Mouse (Mus musculus): ENCODE measurements around the gene Gm20388. TPM values are rescaled to one million over a fixed set of nuclear protein-coding genes. Genes with fewer than 3 reads are reported as not detected.

The Gm20388 gene
- polyA plus RNA-seq, 1 experiment from 2014 or later, result not detected

- ATAC-seq (ENCODE audit: insufficient number of reproducible peaks, insufficient read depth, low FRiP score, low TSS enrichment, low read depth), result no peak
- peaks cover 8% of the 10 kb centered on the region for H3K4me1 ChIP-seq
- H3K27me3 ChIP-seq, result no peaks in the 10 kb centered on the region
- no peak overlapping the region for H3K27ac ChIP-seq
- H3K36me3 ChIP-seq, result no peaks in the 10 kb centered on the region
- H3K9me3 ChIP-seq, result no peaks in the 10 kb centered on the region
- H3K4me2 ChIP-seq, result no peak overlapping the region
- whole genome bisulfite sequencing, result 57% methylated on average over 5 of the region's 5 CpGs
- no peak overlapping the region for H3K4me3 ChIP-seq
- H3K9ac ChIP-seq, result 0 out of 2 replicates have a peak overlapping the region, but pooled peaks have one; percentile 21
These were observed 4441.0 kb downstream of the Gm20388 start for GRCm38 (mm10) chr8:124351636-124352035.

- no peaks in the 10 kb centered on the region for H3K36me3 ChIP-seq
- H3K9me3 ChIP-seq, result no peaks in the 10 kb centered on the region
- WGBS, result 71% methylated on average over 3 of the region's 3 CpGs
- no peak overlapping the region for H3K27ac ChIP-seq
- ATAC-seq (ENCODE audit: insufficient number of reproducible peaks, insufficient read depth, low FRiP score, low TSS enrichment, low read depth), result no peak
- no peak overlapping the region for H3K9ac ChIP-seq
- no peak overlapping the region for H3K4me2 ChIP-seq
- H3K27me3 ChIP-seq, result no peaks in the 10 kb centered on the region
- H3K4me1 ChIP-seq, result no peaks in the 10 kb centered on the region
- no peak overlapping the region for H3K4me3 ChIP-seq
These were observed 4450.3 kb downstream of the Gm20388 start for GRCm38 (mm10) chr8:124360911-124361310.

- H3K4me1 ChIP-seq, result no peaks in the 10 kb centered on the region
These were observed 4451.3 kb downstream of the Gm20388 start for GRCm38 (mm10) chr8:124361773-124362427.

GRCm38 (mm10) chr8:124362589-124362988 lies 4451.9 kb downstream of the Gm20388 start:
- H3K36me3 ChIP-seq, result no peaks in the 10 kb centered on the region
- WGBS, result 77% methylated on average over 7 of the region's 7 CpGs
- H3K9me3 ChIP-seq, result no peaks in the 10 kb centered on the region
- H3K4me1 ChIP-seq, result no peaks in the 10 kb centered on the region
- H3K4me3 ChIP-seq, result no peak overlapping the region
- no peak overlapping the region for H3K9ac ChIP-seq
- no peak overlapping the region for H3K27ac ChIP-seq
- no peak overlapping the region for H3K4me2 ChIP-seq
- ATAC-seq (ENCODE audit: insufficient number of reproducible peaks, insufficient read depth, low FRiP score, low TSS enrichment, low read depth), result no peak
- no peaks in the 10 kb centered on the region for H3K27me3 ChIP-seq

More at GRCm38 (mm10) chr8:124361773-124362427, 4451.3 kb downstream of the Gm20388 start:
- no peak for ATAC-seq (ENCODE audit: insufficient number of reproducible peaks, insufficient read depth, low FRiP score, low TSS enrichment, low read depth)
- no peak overlapping the region for H3K4me3 ChIP-seq
- H3K27me3 ChIP-seq, result no peaks in the 10 kb centered on the region
- no peaks in the 10 kb centered on the region for H3K36me3 ChIP-seq
- H3K9ac ChIP-seq, result no peak overlapping the region
- no peaks in the 10 kb centered on the region for H3K9me3 ChIP-seq
- H3K27ac ChIP-seq, result no peak overlapping the region
- H3K4me2 ChIP-seq, result no peak overlapping the region
- 77% methylated on average over 11 of the region's 11 CpGs for WGBS

DNA sequence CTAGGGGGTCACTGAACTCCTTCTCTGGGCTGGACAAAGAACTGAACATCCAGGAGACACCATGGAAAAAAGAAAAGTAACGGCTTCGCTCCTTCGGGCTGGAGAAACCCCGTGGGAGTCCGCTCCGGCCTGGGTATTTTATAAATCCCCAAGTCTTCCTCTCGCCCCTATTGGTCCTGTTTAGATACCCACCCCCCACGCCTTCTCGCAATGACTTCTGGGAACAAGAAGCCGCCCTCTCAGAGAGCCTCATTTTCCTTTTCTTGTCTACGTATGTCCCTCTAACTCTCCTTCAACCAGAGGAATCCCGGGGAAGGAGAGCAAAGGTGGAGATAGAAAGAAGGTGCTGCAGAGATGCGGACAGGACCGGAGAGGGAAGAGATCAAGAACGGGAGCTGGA lies 4452.7 kb downstream of the Gm20388 start:
- no peak overlapping the region for H3K4me3 ChIP-seq
- no peaks in the 10 kb centered on the region for H3K36me3 ChIP-seq
- no peaks in the 10 kb centered on the region for H3K4me1 ChIP-seq
- 92% methylated on average over 15 of the region's 15 CpGs for WGBS
- no peaks in the 10 kb centered on the region for H3K27me3 ChIP-seq
- H3K27ac ChIP-seq, result no peak overlapping the region
- no peak overlapping the region for H3K9ac ChIP-seq
- H3K9me3 ChIP-seq, result no peaks in the 10 kb centered on the region
- no peak overlapping the region for H3K4me2 ChIP-seq
- ATAC-seq (ENCODE audit: insufficient number of reproducible peaks, insufficient read depth, low FRiP score, low TSS enrichment, low read depth), result no peak

- Histone ChIP-seq H3K27me3 (no peaks in the 10 kb centered on the region), H3K4me2 (no peak overlapping the region), H3K9ac (no peak overlapping the region), H3K9me3 (no peaks in the 10 kb centered on the region), H3K27ac (no peak overlapping the region), H3K4me1 (no peaks in the 10 kb centered on the region), H3K4me3 (no peak overlapping the region), H3K36me3 (no peaks in the 10 kb centered on the region)
- no peak for ATAC-seq (ENCODE audit: insufficient number of reproducible peaks, insufficient read depth, low FRiP score, low TSS enrichment, low read depth)
- WGBS, result 16% methylated on average over 8 of the region's 8 CpGs
These were observed 4457.6 kb downstream of the Gm20388 start for GRCm38 (mm10) chr8:124368213-124368612.

- H3K4me3 ChIP-seq, result no peak overlapping the region
- no peak overlapping the region for H3K9ac ChIP-seq
- 76% methylated on average over 17 of the region's 17 CpGs for WGBS
- H3K9me3 ChIP-seq, result no peaks in the 10 kb centered on the region
- ATAC-seq (ENCODE audit: insufficient number of reproducible peaks, insufficient read depth, low FRiP score, low TSS enrichment, low read depth), result no peak
- H3K4me1 ChIP-seq, result no peaks in the 10 kb centered on the region
- H3K4me2 ChIP-seq, result no peak overlapping the region
- H3K27ac ChIP-seq, result no peak overlapping the region
- H3K27me3 ChIP-seq, result no peaks in the 10 kb centered on the region
- no peaks in the 10 kb centered on the region for H3K36me3 ChIP-seq
These were observed 4460.0 kb downstream of the Gm20388 start for GRCm38 (mm10) chr8:124370422-124371183.

GRCm38 (mm10) chr8:124371410-124372123 lies 4460.9 kb downstream of the Gm20388 start:
- Histone ChIP-seq H3K4me3 (no peak overlapping the region), H3K4me1 (no peaks in the 10 kb centered on the region), H3K9me3 (no peaks in the 10 kb centered on the region), H3K9ac (no peak overlapping the region), H3K36me3 (no peaks in the 10 kb centered on the region), H3K27me3 (no peaks in the 10 kb centered on the region), H3K4me2 (no peak overlapping the region), H3K27ac (no peak overlapping the region)
- WGBS, result 84% methylated on average over 23 of the region's 23 CpGs
- ATAC-seq (ENCODE audit: insufficient number of reproducible peaks, insufficient read depth, low FRiP score, low TSS enrichment, low read depth), result no peak

DNA sequence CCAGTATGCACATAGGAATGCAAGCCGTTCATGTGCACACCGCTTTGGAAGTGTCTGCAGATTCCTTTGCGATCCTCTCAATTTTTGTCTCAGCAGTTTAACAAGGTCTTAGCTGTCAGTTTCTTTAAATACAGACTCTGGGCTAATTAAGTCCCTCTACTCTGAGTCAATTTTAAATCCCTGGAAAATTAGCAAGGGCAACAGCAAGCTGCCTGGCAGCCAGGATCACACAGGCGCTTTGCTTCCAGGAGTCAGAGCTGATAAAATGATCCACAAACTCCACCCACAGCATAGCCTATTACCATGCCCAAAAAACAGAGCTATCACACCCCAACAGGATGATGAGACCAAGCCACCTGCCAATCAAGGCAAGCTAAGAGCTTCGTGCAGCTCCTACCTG lies 4463.1 kb downstream of the Gm20388 start:
- Histone ChIP-seq H3K4me2 (no peak overlapping the region), H3K9me3 (no peaks in the 10 kb centered on the region), H3K36me3 (no peaks in the 10 kb centered on the region), H3K27me3 (no peaks in the 10 kb centered on the region), H3K9ac (no peak overlapping the region), H3K4me3 (no peak overlapping the region), H3K27ac (no peak overlapping the region), H3K4me1 (no peaks in the 10 kb centered on the region)
- WGBS, result 87% methylated on average over 5 of the region's 5 CpGs
- ATAC-seq (ENCODE audit: insufficient number of reproducible peaks, insufficient read depth, low FRiP score, low TSS enrichment, low read depth), result no peak

DNA sequence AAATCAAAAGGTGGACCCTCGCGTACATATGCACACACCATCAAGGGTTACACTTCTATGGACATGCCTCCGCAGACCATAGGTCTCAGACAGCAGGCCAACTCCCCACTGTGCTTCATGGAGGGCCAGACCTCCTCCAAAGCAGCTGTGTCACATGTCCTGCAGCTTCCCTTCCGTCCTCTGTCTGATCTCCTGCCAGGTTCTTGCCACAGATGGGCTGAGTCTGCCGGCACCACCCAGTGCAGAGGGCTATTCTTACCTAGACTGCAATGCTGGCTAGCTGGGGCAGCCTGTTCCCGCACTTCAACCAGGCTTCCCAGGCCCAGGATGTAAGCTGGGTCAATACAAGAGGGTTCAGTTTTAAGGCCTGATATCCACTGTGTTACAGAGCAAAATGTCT lies 4464.5 kb downstream of the Gm20388 start:
- Histone ChIP-seq H3K4me3 (no peak overlapping the region), H3K27me3 (no peaks in the 10 kb centered on the region), H3K4me2 (no peak overlapping the region), H3K4me1 (no peaks in the 10 kb centered on the region), H3K9ac (no peak overlapping the region), H3K9me3 (no peaks in the 10 kb centered on the region), H3K36me3 (no peaks in the 10 kb centered on the region), H3K27ac (no peak overlapping the region)
- 73% methylated on average over 6 of the region's 6 CpGs for WGBS
- ATAC-seq (ENCODE audit: insufficient number of reproducible peaks, insufficient read depth, low FRiP score, low TSS enrichment, low read depth), result no peak

GRCm38 (mm10) chr8:124375727-124376126 lies 4465.1 kb downstream of the Gm20388 start:
- H3K27ac ChIP-seq, result no peak overlapping the region
- H3K9me3 ChIP-seq, result no peaks in the 10 kb centered on the region
- H3K27me3 ChIP-seq, result no peaks in the 10 kb centered on the region
- H3K4me1 ChIP-seq, result no peaks in the 10 kb centered on the region
- H3K36me3 ChIP-seq, result no peaks in the 10 kb centered on the region
- WGBS, result 84% methylated on average over 9 of the region's 9 CpGs
- no peak overlapping the region for H3K9ac ChIP-seq
- no peak overlapping the region for H3K4me3 ChIP-seq
- no peak for ATAC-seq (ENCODE audit: insufficient number of reproducible peaks, insufficient read depth, low FRiP score, low TSS enrichment, low read depth)
- H3K4me2 ChIP-seq, result no peak overlapping the region
